Mouse (Mus musculus) intestine, embryonic 15.5 days (tissue): ENCODE results near the gene Prdm16. TPM values are rescaled to one million over a fixed set of nuclear protein-coding genes. Genes with fewer than 3 reads are reported as not detected.

ENCODE experiments used
- ATAC-seq: fragments of 200-750 bp; cut with Nextera tagmentation; 2 replicates; pipeline ENCODE4 v1.8.0; 2017; ENCODE audit warnings: moderate TSS enrichment, moderate library complexity
- H3K27ac ChIP-seq: fragments of 300-500 bp; sonication (generic); 2 replicates; pipeline ENCODE4 v1.5.1; 2015; ENCODE audit warnings: mild to moderate bottlenecking, inconsistent platforms
- H3K27me3 ChIP-seq: fragments of 300-500 bp; sonication (generic); replicated peaks from 2 replicates; pipeline ENCODE4 v1.6.1; 2015; ENCODE audit warnings: inconsistent platforms
- H3K36me3 ChIP-seq: fragments of 300-500 bp; sonication (generic); 2 replicates; pipeline ENCODE4 v1.6.1; 2015; ENCODE audit warnings: inconsistent platforms
- H3K4me1 ChIP-seq: fragments of 300-500 bp; sonication (generic); replicated peaks from 2 replicates; pipeline ENCODE4 v1.6.1; 2015; ENCODE audit warnings: inconsistent platforms
- H3K4me2 ChIP-seq: fragments of 300-500 bp; sonication (generic); replicated peaks from 2 replicates; pipeline ENCODE4 v1.6.1; 2015; ENCODE audit warnings: mild to moderate bottlenecking, inconsistent platforms
- H3K4me3 ChIP-seq: fragments of 300-500 bp; sonication (generic); replicated peaks from 2 replicates; pipeline ENCODE4 v1.5.1; 2015; ENCODE audit warnings: inconsistent platforms
- H3K9ac ChIP-seq: fragments of 300-500 bp; sonication (generic); 2 replicates; pipeline ENCODE4 v1.6.1; 2015; ENCODE audit warnings: inconsistent platforms
- H3K9me3 ChIP-seq: fragments of 300-500 bp; sonication (generic); 2 replicates; pipeline ENCODE4 v1.6.1; 2016; ENCODE audit warnings: inconsistent platforms
- WGBS: fragments of 180-500 bp; shearing (Covaris S2); methylation state at CpG from one replicate; pipeline ENCODE4 v1.1.7; 2015; 5-methylcytosine and 5-hydroxymethylcytosine counted together
- polyA plus RNA-seq: library from polyadenylated mRNA; unstranded; fragments of >200 nt; fragmentation: Nextera tagmentation; extraction: Ambion mirVana; gene quantifications from 2 replicates; pipeline ENCODE4 v1.2.1, GENCODE M21; 2015

Gene Prdm16
- polyA plus RNA-seq, 1 experiment from 2014 or later, result 16.4 TPM

DNA sequence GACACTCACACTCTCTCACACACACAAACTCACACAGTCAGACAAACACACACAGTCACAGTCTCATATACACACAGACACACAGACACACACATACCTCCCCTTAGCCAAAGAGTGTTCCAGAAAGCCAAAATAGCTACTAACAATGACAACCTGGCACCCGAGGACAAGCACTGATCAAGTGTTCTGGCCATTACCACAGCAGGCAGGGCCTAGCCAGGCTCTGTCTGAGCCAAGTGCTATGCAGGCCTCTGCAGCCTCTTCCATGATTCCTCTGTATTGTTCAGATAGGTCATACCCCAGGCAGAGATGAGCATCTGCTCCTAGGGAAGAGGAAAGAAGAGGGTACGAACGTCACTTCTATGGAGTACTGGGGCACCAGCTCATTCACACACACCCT, 13.4 kb downstream of the Prdm16 start:
- Histone ChIP-seq H3K9ac (no peak overlapping the region), H3K27me3 (no peaks in the 10 kb centered on the region), H3K4me3 (no peak overlapping the region), H3K27ac (no peak overlapping the region), H3K36me3 (no peaks in the 10 kb centered on the region), H3K4me1 (0 out of 2 replicates have a peak, but pooled peaks cover 15% of the 10 kb centered on the region), H3K9me3 (no peaks in the 10 kb centered on the region), H3K4me2 (no peak overlapping the region)
- no peak for ATAC-seq
- WGBS, result 88% methylated on average over 3 of the region's 3 CpGs

DNA sequence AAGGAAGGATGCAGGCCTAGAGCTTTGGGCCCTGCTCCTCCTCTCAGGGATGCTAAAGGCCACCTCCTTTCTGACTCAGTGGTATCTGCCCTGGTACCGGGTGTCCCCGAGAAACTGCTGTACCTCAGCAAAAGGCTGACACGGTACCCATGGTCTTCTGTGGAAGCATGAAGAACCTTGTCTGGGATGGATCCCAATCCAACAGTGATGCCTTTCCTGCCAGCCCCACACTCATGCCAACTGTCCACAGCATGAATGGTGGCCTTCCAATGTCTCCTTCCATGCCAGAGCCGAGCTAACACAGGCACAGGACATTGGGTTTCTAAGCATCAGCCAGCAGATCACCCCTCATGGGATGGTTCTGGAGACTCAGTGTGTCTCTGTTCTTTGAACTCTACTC, 14.2 kb downstream of the Prdm16 start:
- Histone ChIP-seq H3K4me1 (0 out of 2 replicates have a peak, but pooled peaks cover 12% of the 10 kb centered on the region), H3K9ac (no peak overlapping the region), H3K27ac (no peak overlapping the region), H3K36me3 (no peaks in the 10 kb centered on the region), H3K4me2 (no peak overlapping the region), H3K9me3 (no peaks in the 10 kb centered on the region), H3K4me3 (no peak overlapping the region), H3K27me3 (no peaks in the 10 kb centered on the region)
- ATAC-seq, result no peak
- 95% methylated on average over 4 of the region's 4 CpGs for WGBS

DNA sequence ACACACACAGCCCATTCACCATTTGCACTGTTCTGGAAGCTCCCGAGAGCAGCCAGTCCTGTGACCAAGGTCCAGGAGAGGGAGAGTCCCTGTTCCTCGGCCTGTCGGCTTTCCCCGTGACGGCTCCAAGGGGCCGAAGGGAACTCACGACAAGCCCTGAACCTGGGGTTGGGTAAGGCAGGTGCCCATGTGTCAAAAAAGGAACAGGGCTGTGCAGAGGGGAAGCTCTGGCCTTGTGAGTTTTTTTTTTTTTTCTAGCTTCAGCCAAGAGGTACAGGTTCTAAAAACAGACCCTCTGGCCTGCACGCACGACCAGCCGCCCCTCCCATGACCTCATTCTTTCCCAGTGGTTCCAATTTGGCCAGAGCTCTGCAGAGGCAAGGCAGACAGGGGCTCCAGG, 25.5 kb downstream of the Prdm16 start:
- no peaks in the 10 kb centered on the region for H3K36me3 ChIP-seq
- H3K27me3 ChIP-seq, result no peaks in the 10 kb centered on the region
- WGBS, result 81% methylated on average over 10 of the region's 10 CpGs
- H3K4me3 ChIP-seq, result no peak overlapping the region
- no peak overlapping the region for H3K27ac ChIP-seq
- 0 out of 2 replicates have a peak, but pooled peaks cover 3% of the 10 kb centered on the region for H3K4me1 ChIP-seq
- ATAC-seq, result no peak
- no peak overlapping the region for H3K4me2 ChIP-seq
- H3K9me3 ChIP-seq, result no peaks in the 10 kb centered on the region
- H3K9ac ChIP-seq, result no peak overlapping the region

DNA sequence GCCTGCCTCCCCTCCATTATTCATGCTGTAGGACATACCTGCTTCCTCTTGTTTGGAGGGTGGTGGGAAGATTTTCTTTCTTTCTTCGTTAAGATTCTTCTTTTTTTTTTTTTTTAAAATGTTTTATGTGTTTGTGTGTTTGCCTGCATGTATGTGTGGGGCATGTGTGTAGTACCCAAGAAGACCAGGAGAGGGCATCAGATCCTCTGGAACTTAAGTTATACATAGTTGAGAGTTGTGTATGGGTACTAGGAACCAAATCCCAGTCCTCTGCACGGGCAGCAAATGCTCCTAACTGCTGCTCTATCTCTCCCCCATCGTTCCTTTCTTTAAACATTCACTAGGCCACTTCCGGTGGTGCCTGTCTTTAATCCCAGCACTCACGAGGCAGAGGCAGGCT, 28.9 kb downstream of the Prdm16 start:
- Histone ChIP-seq H3K4me2 (no peak overlapping the region), H3K9me3 (no peaks in the 10 kb centered on the region), H3K9ac (no peak overlapping the region), H3K4me1 (0 out of 2 replicates have a peak, but pooled peaks cover 3% of the 10 kb centered on the region), H3K36me3 (no peaks in the 10 kb centered on the region), H3K27me3 (no peaks in the 10 kb centered on the region), H3K4me3 (no peak overlapping the region), H3K27ac (no peak overlapping the region)
- 88% methylated on average over 5 of the region's 5 CpGs for WGBS
- ATAC-seq, result no peak

DNA sequence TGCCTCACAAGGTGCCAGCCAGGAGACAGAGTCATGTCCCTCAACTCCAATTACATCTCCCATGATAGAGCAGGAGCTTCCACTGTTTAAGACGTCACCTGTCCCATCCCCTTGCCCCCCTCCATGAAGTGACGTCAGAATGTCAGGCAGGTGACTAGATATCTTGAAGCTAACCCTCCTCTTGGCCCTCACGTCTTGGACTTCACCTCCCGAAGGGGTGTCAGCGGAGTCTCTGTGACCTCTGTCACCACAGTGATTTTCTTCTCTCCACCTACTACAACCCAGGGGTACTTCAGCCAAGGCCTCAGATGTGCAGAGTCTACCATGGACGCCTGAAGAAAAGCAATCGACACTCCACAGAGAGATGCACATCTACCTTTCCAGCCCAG, 32.2 kb downstream of the Prdm16 start:
- no peaks in the 10 kb centered on the region for H3K9me3 ChIP-seq
- H3K27ac ChIP-seq, result no peak overlapping the region
- 80% methylated on average over 7 of the region's 7 CpGs for WGBS
- H3K4me2 ChIP-seq, result no peak overlapping the region
- no peak overlapping the region for H3K9ac ChIP-seq
- 0 out of 2 replicates have a peak, but pooled peaks cover 2% of the 10 kb centered on the region for H3K4me1 ChIP-seq
- H3K4me3 ChIP-seq, result no peak overlapping the region
- H3K36me3 ChIP-seq, result no peaks in the 10 kb centered on the region
- no peak for ATAC-seq
- H3K27me3 ChIP-seq, result no peaks in the 10 kb centered on the region

DNA sequence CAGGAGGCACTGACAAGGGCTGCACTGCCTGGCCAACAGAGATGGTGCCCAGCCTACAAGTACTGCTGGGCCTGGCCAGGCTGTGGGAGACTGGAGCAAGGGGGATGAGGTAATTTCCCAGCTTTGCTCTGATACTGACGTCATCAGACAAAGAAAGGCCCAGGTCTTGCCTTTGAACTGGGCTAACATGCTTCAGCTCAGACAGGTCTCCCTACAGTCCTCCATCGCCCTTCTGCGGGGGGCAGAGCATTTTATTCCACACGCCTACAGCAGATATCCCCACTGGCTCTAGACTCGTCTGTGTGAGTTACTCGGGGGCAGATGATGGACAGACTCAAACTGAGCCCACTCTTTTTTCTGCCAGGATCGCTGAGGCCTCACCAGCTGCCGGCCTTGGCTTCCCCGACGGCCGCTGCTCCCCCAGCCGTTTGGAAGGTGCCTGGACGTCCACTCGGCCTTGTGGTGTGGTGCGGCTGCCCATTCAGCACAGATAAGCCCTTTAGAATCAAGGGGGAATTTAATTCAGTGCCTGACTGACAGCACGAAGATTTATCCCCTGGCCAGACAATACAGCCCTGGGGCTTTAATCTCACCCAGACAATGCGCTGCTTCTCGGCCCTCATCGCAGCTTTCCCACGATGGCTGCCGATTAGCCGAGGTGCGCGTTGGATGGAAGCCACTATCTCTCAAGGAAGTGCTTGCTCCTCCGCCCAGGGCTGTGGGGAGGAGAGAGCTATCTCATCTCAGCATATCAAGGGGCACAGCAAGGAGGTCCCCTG, 32.8 kb downstream of the Prdm16 start:
- ATAC-seq, result peak; percentile 44; the same call in 1 of the 2 replicates
- 57% methylated on average over 25 of the region's 25 CpGs for WGBS

DNA sequence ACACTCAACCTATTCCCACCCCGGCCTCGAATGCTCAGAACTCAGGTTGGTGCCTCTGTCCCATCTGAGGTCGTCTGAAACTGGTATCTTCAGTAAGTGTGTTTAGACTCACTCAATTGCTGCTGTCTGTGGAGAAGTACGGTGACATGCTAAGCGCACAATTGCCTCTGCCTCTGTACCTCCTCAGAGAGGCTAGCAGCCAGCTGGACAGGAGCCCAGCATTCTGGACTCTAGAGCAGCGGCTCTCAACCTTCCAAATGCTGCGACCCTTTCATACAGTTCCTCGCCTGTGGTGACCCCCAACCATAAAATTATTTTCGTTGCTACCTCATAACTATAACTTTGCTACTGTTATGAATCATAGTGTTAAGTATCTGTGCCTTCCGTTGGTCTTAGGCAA, 34.3 kb downstream of the Prdm16 start:
- no peaks in the 10 kb centered on the region for H3K36me3 ChIP-seq
- peaks cover 11% of the 10 kb centered on the region for H3K4me1 ChIP-seq
- no peaks in the 10 kb centered on the region for H3K9me3 ChIP-seq
- no peak overlapping the region for H3K4me2 ChIP-seq
- 73% methylated on average over 10 of the region's 10 CpGs for WGBS
- no peak overlapping the region for H3K4me3 ChIP-seq
- H3K9ac ChIP-seq, result no peak overlapping the region
- no peak overlapping the region for H3K27ac ChIP-seq
- no peak for ATAC-seq
- H3K27me3 ChIP-seq, result no peaks in the 10 kb centered on the region

More for the DNA sequence above, 32.8 kb downstream of the Prdm16 start:
- H3K9ac ChIP-seq, result no peak overlapping the region
- H3K4me3 ChIP-seq, result no peak overlapping the region
- H3K4me1 ChIP-seq, result peaks cover 5% of the 10 kb centered on the region
- H3K9me3 ChIP-seq, result no peaks in the 10 kb centered on the region
- H3K27me3 ChIP-seq, result no peaks in the 10 kb centered on the region
- H3K36me3 ChIP-seq, result no peaks in the 10 kb centered on the region
- H3K27ac ChIP-seq, result no peak overlapping the region
- no peak overlapping the region for H3K4me2 ChIP-seq

DNA sequence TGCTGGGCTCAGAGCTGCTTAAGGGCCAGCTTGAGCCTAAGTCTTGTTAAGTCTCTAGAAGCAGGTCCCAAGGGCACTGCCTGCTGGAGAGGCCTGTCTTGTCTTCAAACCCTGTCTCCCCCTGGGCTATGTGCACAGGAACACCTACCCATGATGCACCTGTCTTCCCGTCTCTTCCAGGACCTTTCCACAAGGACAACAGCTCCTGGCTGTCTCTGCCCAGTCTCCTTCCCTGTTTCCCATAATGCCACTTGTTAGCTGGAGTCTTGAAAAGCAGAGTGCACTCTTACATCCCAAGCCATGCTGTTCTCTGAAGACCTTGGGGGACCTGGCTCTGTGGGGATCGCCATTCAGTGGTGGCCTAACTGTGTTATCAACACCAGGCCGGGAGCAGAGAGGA, 35.7 kb downstream of the Prdm16 start:
- no peak overlapping the region for H3K4me2 ChIP-seq
- 64% methylated on average over 3 of the region's 3 CpGs for WGBS
- H3K27ac ChIP-seq, result no peak overlapping the region
- no peaks in the 10 kb centered on the region for H3K9me3 ChIP-seq
- H3K4me1 ChIP-seq, result peaks cover 11% of the 10 kb centered on the region
- no peaks in the 10 kb centered on the region for H3K27me3 ChIP-seq
- no peak for ATAC-seq
- H3K36me3 ChIP-seq, result no peaks in the 10 kb centered on the region
- H3K4me3 ChIP-seq, result no peak overlapping the region
- H3K9ac ChIP-seq, result no peak overlapping the region

DNA sequence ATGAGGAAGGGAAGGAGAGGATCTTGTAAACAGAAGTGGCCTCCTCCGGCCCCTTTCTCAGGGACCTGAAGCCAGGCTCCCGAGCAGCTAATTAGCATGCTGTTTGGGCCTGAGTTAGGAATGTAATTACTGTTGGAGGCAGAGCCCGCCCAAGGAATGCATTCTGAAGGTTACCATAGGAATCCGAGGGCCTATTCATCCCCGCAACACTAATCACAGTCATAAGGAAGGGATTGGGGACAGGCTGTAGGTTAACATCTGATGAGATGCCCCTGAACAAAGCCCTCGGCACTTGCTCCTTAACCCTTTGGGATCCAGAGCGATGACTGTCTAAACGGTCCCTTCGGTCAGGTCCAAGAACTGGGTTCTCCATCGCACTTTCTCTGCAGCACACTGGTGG, 36.7 kb downstream of the Prdm16 start:
- H3K4me3 ChIP-seq, result no peak overlapping the region
- 45% methylated on average over 10 of the region's 10 CpGs for WGBS
- no peak overlapping the region for H3K27ac ChIP-seq
- H3K4me1 ChIP-seq, result peaks cover 12% of the 10 kb centered on the region
- H3K36me3 ChIP-seq, result no peaks in the 10 kb centered on the region
- H3K4me2 ChIP-seq, result no peak overlapping the region
- H3K27me3 ChIP-seq, result no peaks in the 10 kb centered on the region
- H3K9ac ChIP-seq, result no peak overlapping the region
- no peak for ATAC-seq
- H3K9me3 ChIP-seq, result no peaks in the 10 kb centered on the region

DNA sequence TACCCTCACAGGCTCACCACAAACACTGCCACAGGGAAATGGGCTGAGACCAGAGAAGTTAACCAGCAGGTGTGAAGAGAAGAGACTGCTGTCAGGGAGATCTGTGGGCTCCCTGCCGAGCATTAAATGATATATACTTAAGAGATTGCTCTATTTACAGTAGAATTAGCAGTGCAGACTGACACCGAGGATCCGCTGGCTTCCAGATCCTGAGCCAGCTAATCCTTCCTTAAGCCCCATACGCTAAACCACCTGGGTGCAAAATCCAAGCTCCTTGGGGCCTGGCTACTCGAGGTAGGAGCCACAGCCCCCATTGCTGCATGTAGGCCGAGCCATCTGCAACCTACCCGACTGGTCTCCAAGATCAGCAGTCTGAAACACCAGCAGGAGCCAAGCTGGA, 38.3 kb downstream of the Prdm16 start:
- H3K36me3 ChIP-seq, result no peaks in the 10 kb centered on the region
- no peak overlapping the region for H3K4me2 ChIP-seq
- H3K9me3 ChIP-seq, result no peaks in the 10 kb centered on the region
- H3K9ac ChIP-seq, result no peak overlapping the region
- WGBS, result 33% methylated on average over 7 of the region's 7 CpGs
- ATAC-seq, result no peak
- peaks cover 26% of the 10 kb centered on the region for H3K4me1 ChIP-seq
- no peak overlapping the region for H3K4me3 ChIP-seq
- no peak overlapping the region for H3K27ac ChIP-seq
- no peaks in the 10 kb centered on the region for H3K27me3 ChIP-seq

DNA sequence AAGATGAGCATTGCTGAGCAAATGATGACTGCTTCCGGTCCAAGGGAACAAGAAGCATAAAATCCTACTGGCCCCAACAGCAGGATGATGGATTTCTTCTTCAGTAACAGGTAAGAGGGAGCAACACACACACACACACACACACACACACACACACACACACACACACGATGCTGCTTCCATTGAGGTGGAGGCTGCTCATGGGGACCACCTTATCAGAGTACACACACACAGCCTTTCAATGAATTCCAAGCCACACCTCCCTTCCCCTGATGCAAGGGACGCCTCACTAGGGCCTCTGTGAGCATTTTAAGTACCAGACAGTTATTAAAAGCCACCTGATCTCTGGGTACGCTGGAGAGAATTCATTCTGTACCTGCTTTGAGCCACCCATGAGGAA, 39.9 kb downstream of the Prdm16 start:
- no peak for ATAC-seq
- H3K27me3 ChIP-seq, result no peaks in the 10 kb centered on the region
- H3K4me1 ChIP-seq, result peaks cover 30% of the 10 kb centered on the region
- WGBS, result 57% methylated on average over 4 of the region's 4 CpGs
- H3K27ac ChIP-seq, result no peak overlapping the region
- no peak overlapping the region for H3K4me3 ChIP-seq
- no peaks in the 10 kb centered on the region for H3K9me3 ChIP-seq
- H3K4me2 ChIP-seq, result no peak overlapping the region
- H3K9ac ChIP-seq, result no peak overlapping the region
- no peaks in the 10 kb centered on the region for H3K36me3 ChIP-seq

DNA sequence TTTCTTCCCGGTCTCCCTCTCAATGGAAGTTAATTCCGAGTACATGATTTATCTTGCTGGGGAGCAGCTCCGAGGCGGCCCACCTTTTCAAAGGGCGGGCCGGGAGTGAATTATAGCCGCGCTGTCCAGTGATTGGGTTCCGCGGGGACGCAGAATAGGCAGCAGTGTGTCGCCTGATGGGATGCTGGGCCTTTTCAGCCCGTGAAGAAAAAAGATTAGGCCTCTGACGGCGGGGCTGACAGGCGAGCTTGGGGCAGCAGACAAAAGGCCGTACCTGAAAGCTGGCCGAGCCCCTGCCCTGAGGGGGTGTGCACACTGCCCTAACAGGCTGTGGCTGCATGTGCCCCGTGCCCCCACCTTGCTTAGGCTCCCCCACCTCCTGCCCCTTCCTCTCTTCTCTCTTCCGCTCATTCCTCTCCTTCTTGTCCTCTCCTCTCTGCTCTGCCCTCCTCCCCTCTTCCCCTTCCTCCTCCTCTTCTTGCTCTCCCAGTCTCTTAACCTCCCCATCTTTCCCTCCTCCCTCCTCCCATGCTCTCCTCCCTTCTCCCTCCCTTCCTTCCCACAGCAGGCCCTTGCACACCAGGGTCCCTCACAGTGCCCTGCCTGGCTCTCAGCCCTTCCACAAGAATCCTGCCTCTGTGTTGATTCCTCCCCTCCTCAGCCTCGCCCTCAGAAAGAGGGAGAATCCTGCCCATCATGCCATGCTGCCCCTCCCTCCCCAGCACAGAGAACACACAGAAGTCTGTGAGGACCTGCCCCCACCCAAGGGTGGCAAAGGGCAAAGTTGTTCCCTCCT, 41.7 kb downstream of the Prdm16 start:
- no peaks in the 10 kb centered on the region for H3K36me3 ChIP-seq
- H3K4me2 ChIP-seq, result no peak overlapping the region
- H3K27me3 ChIP-seq, result no peaks in the 10 kb centered on the region
- H3K4me3 ChIP-seq, result no peak overlapping the region
- no peak for ATAC-seq
- H3K9me3 ChIP-seq, result no peaks in the 10 kb centered on the region
- H3K27ac ChIP-seq, result no peak overlapping the region
- peaks cover 30% of the 10 kb centered on the region for H3K4me1 ChIP-seq
- H3K9ac ChIP-seq, result no peak overlapping the region
- 22% methylated on average over 21 of the region's 21 CpGs for WGBS
